ENCODE assay signal across 8 mouse cellular contexts in genomic region chr12:103995292-103996072, GRCm38 (mm10). TPM values are rescaled to one million over a fixed set of nuclear protein-coding genes. Genes with fewer than 3 reads are reported as not detected.
DNase-seq lines count a peak whose midpoint lies in the region; ATAC-seq and TF ChIP-seq lines count a peak whose summit lies in the region.

No protein-coding gene starts in this region.

- H3K4me3 ChIP-seq in forebrain, embryonic 10.5 days = no peak overlapping the region
- H3K4me3 ChIP-seq in forebrain, embryonic 16.5 days (replicated peaks; ENCODE audit: low read length) = no peak overlapping the region
- H3K4me3 ChIP-seq in cortical plate, adult 2 months (ENCODE audit: insufficient read depth, low read length) = no peak overlapping the region

- no peaks in the 10 kb centered on the region for H3K36me3 ChIP-seq in forebrain, embryonic 10.5 days (replicated peaks)
- no peaks in the 10 kb centered on the region for H3K36me3 ChIP-seq in forebrain, embryonic 16.5 days (ENCODE audit: control insufficient read depth, insufficient read depth)

- 44% methylated on average over 5 of the region's 5 CpGs for WGBS in forebrain, embryonic 10.5 days
- 38% methylated on average over 5 of the region's 5 CpGs for WGBS in forebrain, embryonic 16.5 days

- H3K9me3 ChIP-seq in forebrain, embryonic 10.5 days = no peaks in the 10 kb centered on the region
- no peaks in the 10 kb centered on the region for H3K9me3 ChIP-seq in forebrain, embryonic 16.5 days (ENCODE audit: control insufficient read depth, low read length)

- peak; percentile 55 for DNase-seq in forebrain, embryonic 10.5 days (ENCODE audit: extremely low spot score, low spot score)
- peak; percentile 54 to 90 for DNase-seq in adrenal gland, adult (ENCODE audit: inconsistent age in 2 of 2, low spot score in 1 of 2)
- DNase-seq in layer of hippocampus, adult 8-10 months (ENCODE audit: low spot score in 2 of 2) = peak; percentile 59 to 86
- DNase-seq in lung, postnatal 36 days = peak; percentile 81
- peak; percentile 82 for DNase-seq in right cerebral cortex, adult 18-20 months

- no peak for TF ChIP-seq POLR2A in cortical plate, adult 2 months (IDR thresholded peaks at IDR 0.05; ENCODE audit: extremely low read depth, insufficient read depth, low read length)

- TF ChIP-seq CTCF in cortical plate, adult 2 months (IDR thresholded peaks at IDR 0.05; ENCODE audit: extremely low read depth, insufficient read depth, low read length) = peak; percentile 91

- no peak for ATAC-seq in forebrain, embryonic 16.5 days
- ATAC-seq in hematopoietic stem cell, adult 5-6 weeks (replicated peaks in 1 of 2; ENCODE audit: insufficient read depth in 1 of 2, low FRiP score in 2 of 2, low TSS enrichment in 1 of 2, low read depth in 1 of 2, poor library complexity in 2 of 2, severe bottlenecking in 2 of 2) = peak; percentile 54 to 58; a peak in 2 of 4 replicates

- H3K27me3 ChIP-seq in forebrain, embryonic 10.5 days (ENCODE audit: poor library complexity, severe bottlenecking) = no peaks in the 10 kb centered on the region
- H3K27me3 ChIP-seq in forebrain, embryonic 16.5 days (replicated peaks; ENCODE audit: control insufficient read depth, insufficient read depth, low read length) = no peaks in the 10 kb centered on the region

- H3K9ac ChIP-seq in forebrain, embryonic 16.5 days (replicated peaks; ENCODE audit: low read depth, low read length) = no peak overlapping the region

- H3K4me2 ChIP-seq in forebrain, embryonic 16.5 days (ENCODE audit: low read length) = no peak overlapping the region

- no peak overlapping the region for H3K27ac ChIP-seq in forebrain, embryonic 10.5 days
- H3K27ac ChIP-seq in forebrain, embryonic 16.5 days (ENCODE audit: low read length) = no peak overlapping the region
- no peak overlapping the region for H3K27ac ChIP-seq in cortical plate, adult 2 months (ENCODE audit: insufficient read depth, low read length)

- H3K4me1 ChIP-seq in forebrain, embryonic 10.5 days = no peaks in the 10 kb centered on the region
- no peaks in the 10 kb centered on the region for H3K4me1 ChIP-seq in forebrain, embryonic 16.5 days (replicated peaks; ENCODE audit: control insufficient read depth, insufficient read depth, low read length)
- peaks cover 1% of the 10 kb centered on the region; the same call in 1 of the 2 replicates for H3K4me1 ChIP-seq in cortical plate, adult 2 months (ENCODE audit: control insufficient read depth, insufficient read depth, low read length)

RNA-seq across cellular contexts. Expression of gene Serpina11, which starts 5.7 kb away (rescaled TPM):
- polyA plus RNA-seq in forebrain, embryonic 10.5 days (2016; fragmentation: Nextera tagmentation; extraction: Ambion mirVana) = not detected in 2 replicates
- not detected in 2 replicates for polyA plus RNA-seq in forebrain, embryonic 16.5 days (2015; fragmentation: Nextera tagmentation; extraction: Ambion mirVana)
- polyA plus RNA-seq in cortical plate, adult 2 months (2012; rRNA removed) = not detected in 2 replicates
- 1.1 TPM in 1 of 2 replicates, not detected in the other for total RNA-seq in hematopoietic stem cell, adult 5-6 weeks (2017)
- total RNA-seq in layer of hippocampus, adult 8-10 months (2022) = not detected

RNA-seq across cellular contexts. Expression of gene Serpina9, which starts 18.1 kb away (rescaled TPM):
- not detected in 2 replicates for polyA plus RNA-seq in forebrain, embryonic 10.5 days (2016; fragmentation: Nextera tagmentation; extraction: Ambion mirVana)
- 0.15 TPM in 1 of 2 replicates, not detected in the other for polyA plus RNA-seq in forebrain, embryonic 16.5 days (2015; fragmentation: Nextera tagmentation; extraction: Ambion mirVana)
- polyA plus RNA-seq in cortical plate, adult 2 months (2012; rRNA removed) = 0.04 and 3.8 TPM in 2 replicates
- not detected in 2 replicates for total RNA-seq in hematopoietic stem cell, adult 5-6 weeks (2017)
- total RNA-seq in layer of hippocampus, adult 8-10 months (2022) = under 1 TPM; 0.10 to 0.32 (median 0.14) TPM

RNA-seq across cellular contexts. Expression of gene Serpina1e, which starts 36.7 kb away (rescaled TPM):
- not detected in 2 replicates for polyA plus RNA-seq in forebrain, embryonic 10.5 days (2016; fragmentation: Nextera tagmentation; extraction: Ambion mirVana)
- polyA plus RNA-seq in forebrain, embryonic 16.5 days (2015; fragmentation: Nextera tagmentation; extraction: Ambion mirVana) = not detected in 2 replicates
- not detected in 2 replicates for polyA plus RNA-seq in cortical plate, adult 2 months (2012; rRNA removed)
- total RNA-seq in hematopoietic stem cell, adult 5-6 weeks (2017) = not detected in 2 replicates
- total RNA-seq in layer of hippocampus, adult 8-10 months (2022) = under 1 TPM in 1 of 4 experiments, not detected in 3; 0.34 TPM

RNA-seq across cellular contexts. Expression of gene Serpina12, which starts 48.8 kb away (rescaled TPM):
- polyA plus RNA-seq in forebrain, embryonic 10.5 days (2016; fragmentation: Nextera tagmentation; extraction: Ambion mirVana) = not detected in 2 replicates
- polyA plus RNA-seq in forebrain, embryonic 16.5 days (2015; fragmentation: Nextera tagmentation; extraction: Ambion mirVana) = not detected in 2 replicates
- polyA plus RNA-seq in cortical plate, adult 2 months (2012; rRNA removed) = 0.04 TPM in 1 of 2 replicates, not detected in the other
- not detected in 2 replicates for total RNA-seq in hematopoietic stem cell, adult 5-6 weeks (2017)
- not detected for total RNA-seq in layer of hippocampus, adult 8-10 months (2022)
